Mouse (Mus musculus): ENCODE data around the gene Cd86. TPM values are rescaled to one million over a fixed set of nuclear protein-coding genes. Genes with fewer than 3 reads are reported as not detected.

The Cd86 gene
- 8.2 and 9.3 TPM in 2 replicates for polyA plus RNA-seq (2015; fragmentation: Nextera tagmentation; extraction: Ambion mirVana)

DNA sequence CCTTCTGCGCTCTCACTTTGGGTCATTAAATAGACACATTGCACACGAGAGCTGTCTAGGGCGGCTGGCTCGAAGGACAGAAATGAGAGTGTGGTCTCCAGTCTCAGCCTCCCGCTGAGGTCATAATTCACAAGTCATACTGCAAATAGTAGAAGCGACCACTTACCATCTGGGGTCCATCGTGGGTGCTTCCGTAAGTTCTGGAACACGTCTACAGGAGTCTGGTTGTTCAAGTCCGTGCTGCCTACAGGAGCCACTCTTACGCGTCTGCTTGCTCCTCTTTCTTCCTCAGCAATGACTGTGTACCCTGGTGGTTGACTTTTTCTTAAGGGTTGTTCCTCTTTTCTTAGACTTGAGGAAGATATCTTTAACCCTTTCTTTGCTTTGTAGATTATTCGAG lies at the start of gene Cd86:
Gene Cd86, minus strand, starts transcription at position 300 of the 400 bp plus-strand sequence.
- peak within 1 kb of the TSS; percentile 24; the same call in 1 of the 2 replicates for H3K4me3 ChIP-seq (ENCODE audit: low read depth, low read length)
- ATAC-seq (ENCODE audit: low read depth) = no peak
- no peak within 1 kb of the TSS for H3K27ac ChIP-seq (ENCODE audit: low read length)
- no peaks in the 10 kb centered on the region for H3K36me3 ChIP-seq (ENCODE audit: control insufficient read depth, insufficient read depth)
- no peaks in the 10 kb centered on the region for H3K27me3 ChIP-seq (ENCODE audit: control insufficient read depth, insufficient read depth, low read depth, low read length)
- no peaks in the 10 kb centered on the region for H3K9me3 ChIP-seq (replicated peaks; ENCODE audit: control insufficient read depth, low read length)
- H3K4me2 ChIP-seq (ENCODE audit: low read depth, low read length) = peak within 1 kb of the TSS; percentile 34; the same call in 1 of the 2 replicates
- WGBS (ENCODE audit: insufficient replicate concordance) = 20% methylated on average over 13 of the region's 13 CpGs
- H3K4me1 ChIP-seq (ENCODE audit: control insufficient read depth, low read depth, low read length) = no peaks in the 10 kb centered on the region
- H3K9ac ChIP-seq (ENCODE audit: low read depth, low read length) = no peak within 1 kb of the TSS

DNA sequence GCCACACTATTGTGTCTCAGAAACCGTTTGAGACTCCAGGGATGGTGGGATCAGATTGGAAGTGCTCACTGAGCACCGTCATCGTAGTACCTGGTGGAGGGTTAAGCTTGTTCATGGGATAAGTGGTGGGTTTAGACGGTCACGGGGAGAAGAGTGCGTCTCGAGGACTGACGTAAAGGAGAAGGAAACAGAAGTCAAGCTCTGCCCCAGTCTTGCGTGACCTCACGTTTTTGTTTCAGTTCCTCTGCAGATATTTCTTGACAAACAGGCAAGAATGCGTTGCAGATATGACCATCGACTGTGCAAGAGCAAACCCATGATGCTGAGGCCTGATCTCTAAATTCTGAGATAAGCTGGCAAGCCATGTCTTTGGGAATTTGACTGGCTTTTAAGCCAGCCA lies 45.9 kb upstream of the Cd86 start:
- Histone ChIP-seq H3K4me1 (ENCODE audit: control insufficient read depth, low read depth, low read length) (no peaks in the 10 kb centered on the region), H3K4me2 (ENCODE audit: low read depth, low read length) (no peak overlapping the region), H3K9ac (ENCODE audit: low read depth, low read length) (no peak overlapping the region), H3K27ac (ENCODE audit: low read length) (no peak overlapping the region), H3K27me3 (ENCODE audit: control insufficient read depth, insufficient read depth, low read depth, low read length) (no peaks in the 10 kb centered on the region), H3K9me3 (replicated peaks; ENCODE audit: control insufficient read depth, low read length) (no peaks in the 10 kb centered on the region), H3K36me3 (ENCODE audit: control insufficient read depth, insufficient read depth) (no peaks in the 10 kb centered on the region), H3K4me3 (ENCODE audit: low read depth, low read length) (no peak overlapping the region)
- no peak for ATAC-seq (ENCODE audit: low read depth)
- 47% methylated on average over 12 of the region's 12 CpGs for WGBS (ENCODE audit: insufficient replicate concordance)

DNA sequence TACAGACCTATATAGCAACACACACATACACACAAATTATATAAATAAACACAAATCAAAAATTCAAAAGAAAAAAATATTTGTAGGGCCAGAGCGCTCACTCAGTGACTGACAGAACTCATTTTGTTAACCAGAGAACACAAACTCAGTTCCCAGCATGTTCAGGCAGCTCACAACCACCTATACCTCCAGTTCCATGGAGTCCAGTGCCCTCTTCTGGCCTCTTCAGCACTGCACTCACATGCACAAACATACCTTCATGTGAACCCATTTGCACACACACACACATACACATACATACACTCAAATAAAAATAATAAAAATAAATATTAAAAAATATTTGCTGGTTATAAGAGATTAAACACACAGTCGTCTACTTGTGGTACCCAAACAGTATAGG lies 44.9 kb upstream of the Cd86 start:
- Histone ChIP-seq H3K4me1 (ENCODE audit: control insufficient read depth, low read depth, low read length) (no peaks in the 10 kb centered on the region), H3K36me3 (ENCODE audit: control insufficient read depth, insufficient read depth) (no peaks in the 10 kb centered on the region), H3K4me2 (ENCODE audit: low read depth, low read length) (no peak overlapping the region), H3K9me3 (replicated peaks; ENCODE audit: control insufficient read depth, low read length) (no peaks in the 10 kb centered on the region), H3K27ac (ENCODE audit: low read length) (no peak overlapping the region), H3K9ac (ENCODE audit: low read depth, low read length) (no peak overlapping the region), H3K4me3 (ENCODE audit: low read depth, low read length) (no peak overlapping the region), H3K27me3 (ENCODE audit: control insufficient read depth, insufficient read depth, low read depth, low read length) (no peaks in the 10 kb centered on the region)
- no peak for ATAC-seq (ENCODE audit: low read depth)
- WGBS (ENCODE audit: insufficient replicate concordance) = 61% methylated on average over 2 of the region's 2 CpGs

DNA sequence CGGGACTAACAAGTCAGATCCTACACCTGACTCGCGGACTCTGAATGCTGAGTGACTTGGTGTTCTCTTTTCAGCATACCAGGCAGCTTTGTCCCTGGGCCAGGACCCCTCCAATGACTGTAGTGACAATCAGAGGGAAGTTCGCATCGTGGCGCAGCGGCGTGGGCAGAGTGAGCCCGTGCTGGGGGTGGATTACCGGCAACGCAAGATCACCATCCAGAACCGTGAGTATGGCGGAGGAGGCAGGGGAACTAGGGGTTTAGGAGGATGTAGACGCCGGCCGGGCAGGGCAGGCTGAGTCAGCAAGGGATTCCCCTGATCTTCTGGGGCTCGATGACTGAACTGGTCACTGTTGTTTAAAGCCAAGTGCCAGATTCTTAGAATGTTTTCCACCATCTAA lies 43.5 kb upstream of the Cd86 start:
- WGBS (ENCODE audit: insufficient replicate concordance) = 67% methylated on average over 17 of the region's 17 CpGs

DNA sequence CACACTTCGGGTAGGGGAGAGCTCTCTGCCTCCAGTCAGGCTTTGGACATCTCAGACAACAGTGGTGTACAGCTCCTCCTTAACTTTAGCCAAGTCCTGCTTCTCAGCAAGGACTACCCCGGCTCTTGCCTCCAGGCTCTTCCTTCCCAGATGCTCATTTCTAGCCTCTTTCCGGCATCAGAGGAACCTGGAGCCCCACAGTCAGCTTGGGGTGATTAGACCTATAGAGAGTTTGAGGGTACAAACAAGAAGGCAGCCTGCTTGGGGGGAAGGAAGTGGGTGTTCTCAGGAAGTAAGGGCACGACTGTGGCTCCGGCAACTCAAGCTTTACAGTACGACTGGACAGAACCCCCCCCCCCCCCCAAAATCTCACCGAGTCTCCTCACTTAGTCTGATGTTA lies 42.9 kb upstream of the Cd86 start:
- no peak overlapping the region for H3K27ac ChIP-seq (ENCODE audit: low read length)
- H3K4me1 ChIP-seq (ENCODE audit: control insufficient read depth, low read depth, low read length) = no peaks in the 10 kb centered on the region
- H3K9me3 ChIP-seq (replicated peaks; ENCODE audit: control insufficient read depth, low read length) = no peaks in the 10 kb centered on the region
- no peak for ATAC-seq (ENCODE audit: low read depth)
- WGBS (ENCODE audit: insufficient replicate concordance) = 22% methylated on average over 7 of the region's 7 CpGs
- H3K4me2 ChIP-seq (ENCODE audit: low read depth, low read length) = no peak overlapping the region
- H3K4me3 ChIP-seq (ENCODE audit: low read depth, low read length) = no peak overlapping the region
- no peaks in the 10 kb centered on the region for H3K27me3 ChIP-seq (ENCODE audit: control insufficient read depth, insufficient read depth, low read depth, low read length)
- H3K9ac ChIP-seq (ENCODE audit: low read depth, low read length) = no peak overlapping the region
- no peaks in the 10 kb centered on the region for H3K36me3 ChIP-seq (ENCODE audit: control insufficient read depth, insufficient read depth)

More for the DNA sequence above, 43.5 kb upstream of the Cd86 start:
- Histone ChIP-seq H3K4me1 (ENCODE audit: control insufficient read depth, low read depth, low read length) (no peaks in the 10 kb centered on the region), H3K36me3 (ENCODE audit: control insufficient read depth, insufficient read depth) (no peaks in the 10 kb centered on the region), H3K4me3 (ENCODE audit: low read depth, low read length) (no peak overlapping the region), H3K27me3 (ENCODE audit: control insufficient read depth, insufficient read depth, low read depth, low read length) (no peaks in the 10 kb centered on the region), H3K27ac (ENCODE audit: low read length) (no peak overlapping the region), H3K9ac (ENCODE audit: low read depth, low read length) (no peak overlapping the region), H3K4me2 (ENCODE audit: low read depth, low read length) (no peak overlapping the region), H3K9me3 (replicated peaks; ENCODE audit: control insufficient read depth, low read length) (no peaks in the 10 kb centered on the region)
- ATAC-seq (ENCODE audit: low read depth) = no peak

DNA sequence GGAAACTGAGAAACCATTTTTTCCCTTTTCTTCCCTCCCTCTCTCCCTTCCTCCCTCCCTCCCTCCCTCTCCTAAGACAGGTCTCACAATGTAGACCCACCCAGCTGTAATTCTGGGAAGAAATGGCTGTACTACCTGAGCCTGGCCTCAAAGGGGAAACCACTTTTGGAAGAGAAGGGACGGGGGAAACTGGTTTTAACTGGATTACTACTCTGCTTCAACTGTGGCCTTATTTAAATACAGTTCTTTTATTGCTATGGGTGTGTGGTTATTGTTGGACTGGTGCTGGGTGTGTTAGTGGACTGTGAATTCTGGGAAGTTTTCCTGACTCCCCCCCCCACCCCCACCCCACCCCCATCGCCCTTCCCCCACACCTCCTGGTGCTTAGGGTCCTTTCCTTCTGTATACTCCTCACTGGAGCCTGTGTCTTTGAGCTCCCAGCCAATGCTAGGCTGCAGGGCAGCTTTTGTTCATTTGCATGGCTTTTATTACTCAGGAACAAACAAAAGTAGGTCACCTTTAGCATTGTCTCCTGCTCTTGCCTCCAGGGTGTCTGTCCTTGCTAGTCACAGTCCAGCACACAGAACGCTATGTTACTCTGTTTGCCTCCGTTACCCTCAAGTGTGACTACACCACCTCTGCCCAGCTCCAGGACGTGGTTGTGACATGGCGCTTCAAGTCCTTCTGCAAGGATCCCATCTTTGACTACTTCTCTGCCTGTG lies 42.0 kb upstream of the Cd86 start:
- H3K4me2 ChIP-seq (ENCODE audit: low read depth, low read length) = no peak overlapping the region
- no peaks in the 10 kb centered on the region for H3K27me3 ChIP-seq (ENCODE audit: control insufficient read depth, insufficient read depth, low read depth, low read length)
- H3K27ac ChIP-seq (ENCODE audit: low read length) = no peak overlapping the region
- H3K9ac ChIP-seq (ENCODE audit: low read depth, low read length) = no peak overlapping the region
- H3K9me3 ChIP-seq (replicated peaks; ENCODE audit: control insufficient read depth, low read length) = no peaks in the 10 kb centered on the region
- ATAC-seq (ENCODE audit: low read depth) = 0 out of 2 replicates have a peak, but pooled peaks have one; percentile 27
- 40% methylated on average over 6 of the region's 6 CpGs for WGBS (ENCODE audit: insufficient replicate concordance)
- H3K4me3 ChIP-seq (ENCODE audit: low read depth, low read length) = no peak overlapping the region
- H3K36me3 ChIP-seq (ENCODE audit: control insufficient read depth, insufficient read depth) = no peaks in the 10 kb centered on the region
- no peaks in the 10 kb centered on the region for H3K4me1 ChIP-seq (ENCODE audit: control insufficient read depth, low read depth, low read length)

DNA sequence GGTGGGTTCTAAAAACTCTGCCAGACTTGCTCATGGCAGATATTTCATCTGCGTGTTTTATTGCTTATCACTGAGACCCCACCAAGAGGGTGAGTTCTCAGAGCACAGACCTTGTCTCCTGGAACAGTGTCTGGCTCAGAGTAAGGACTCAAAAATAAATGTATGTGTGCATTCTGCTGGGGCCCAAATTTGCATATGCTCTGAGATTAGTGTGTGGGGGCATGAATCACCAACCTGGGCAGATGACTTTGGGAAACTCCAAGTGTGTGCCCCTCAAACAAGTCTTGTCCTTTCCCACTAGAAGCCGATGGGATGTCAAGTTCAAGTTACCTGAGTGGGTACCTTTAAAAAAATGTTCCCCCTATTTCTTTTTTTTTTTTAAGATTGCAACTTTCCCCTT lies 34.6 kb upstream of the Cd86 start:
- Histone ChIP-seq H3K9ac (ENCODE audit: low read depth, low read length) (no peak overlapping the region), H3K4me2 (ENCODE audit: low read depth, low read length) (no peak overlapping the region), H3K4me1 (ENCODE audit: control insufficient read depth, low read depth, low read length) (no peaks in the 10 kb centered on the region), H3K36me3 (ENCODE audit: control insufficient read depth, insufficient read depth) (no peaks in the 10 kb centered on the region), H3K4me3 (ENCODE audit: low read depth, low read length) (no peak overlapping the region), H3K27ac (ENCODE audit: low read length) (no peak overlapping the region), H3K27me3 (ENCODE audit: control insufficient read depth, insufficient read depth, low read depth, low read length) (no peaks in the 10 kb centered on the region), H3K9me3 (replicated peaks; ENCODE audit: control insufficient read depth, low read length) (no peaks in the 10 kb centered on the region)
- WGBS (ENCODE audit: insufficient replicate concordance) = 72% methylated on average over 2 of the region's 2 CpGs
- no peak for ATAC-seq (ENCODE audit: low read depth)

DNA sequence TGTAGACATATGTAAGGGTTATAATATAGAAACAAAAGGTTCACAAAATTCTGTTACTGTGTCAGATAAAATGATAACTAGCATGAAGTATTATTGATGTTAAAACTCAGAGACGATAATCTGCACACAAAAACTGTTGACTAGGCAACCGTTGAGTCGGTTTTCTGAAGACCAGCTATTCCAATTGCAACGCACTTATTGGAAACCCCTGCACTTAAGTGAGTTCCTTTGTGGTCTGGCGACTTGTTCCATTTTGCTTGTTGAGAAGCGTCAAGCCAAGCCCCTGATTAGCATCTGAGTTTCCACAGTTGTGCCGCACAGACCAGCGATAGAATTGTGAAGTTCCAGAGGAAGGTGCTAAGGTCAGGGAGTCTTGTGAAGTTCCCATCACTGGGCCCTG lies 31.4 kb upstream of the Cd86 start:
- no peaks in the 10 kb centered on the region for H3K4me1 ChIP-seq (ENCODE audit: control insufficient read depth, low read depth, low read length)
- H3K4me2 ChIP-seq (ENCODE audit: low read depth, low read length) = no peak overlapping the region
- ATAC-seq (ENCODE audit: low read depth) = no peak
- no peak overlapping the region for H3K9ac ChIP-seq (ENCODE audit: low read depth, low read length)
- no peak overlapping the region for H3K4me3 ChIP-seq (ENCODE audit: low read depth, low read length)
- no peaks in the 10 kb centered on the region for H3K9me3 ChIP-seq (replicated peaks; ENCODE audit: control insufficient read depth, low read length)
- 48% methylated on average over 8 of the region's 8 CpGs for WGBS (ENCODE audit: insufficient replicate concordance)
- no peaks in the 10 kb centered on the region for H3K36me3 ChIP-seq (ENCODE audit: control insufficient read depth, insufficient read depth)
- no peak overlapping the region for H3K27ac ChIP-seq (ENCODE audit: low read length)
- H3K27me3 ChIP-seq (ENCODE audit: control insufficient read depth, insufficient read depth, low read depth, low read length) = peaks cover 20% of the 10 kb centered on the region

DNA sequence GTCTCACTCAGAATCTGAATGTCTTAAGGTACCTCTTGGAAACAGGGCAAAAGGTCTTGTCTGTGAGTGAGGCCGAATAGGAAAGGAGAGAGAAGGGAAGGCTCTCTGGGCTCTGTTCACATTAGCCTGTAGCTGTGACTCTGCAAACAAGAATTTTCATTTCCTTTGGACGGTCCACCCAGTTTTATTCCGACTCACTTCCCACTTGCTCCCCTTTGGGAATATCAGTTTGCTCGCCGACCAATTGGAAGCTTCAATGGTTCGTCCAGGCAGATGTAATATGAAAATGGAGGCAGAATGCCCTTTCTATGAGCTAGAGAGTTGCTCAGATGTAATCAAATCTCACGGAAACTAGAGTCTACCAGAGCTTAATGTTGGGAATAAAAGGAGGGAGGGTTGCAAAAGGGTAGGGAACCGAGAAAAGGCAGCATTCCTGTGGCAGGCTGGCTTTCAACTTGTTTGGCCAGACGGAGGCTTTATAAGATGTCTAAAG lies 29.0 kb upstream of the Cd86 start:
- Histone ChIP-seq H3K9me3 (replicated peaks; ENCODE audit: control insufficient read depth, low read length) (no peaks in the 10 kb centered on the region), H3K27ac (ENCODE audit: low read length) (no peak overlapping the region), H3K27me3 (ENCODE audit: control insufficient read depth, insufficient read depth, low read depth, low read length) (peaks cover 20% of the 10 kb centered on the region), H3K4me1 (ENCODE audit: control insufficient read depth, low read depth, low read length) (no peaks in the 10 kb centered on the region), H3K4me2 (ENCODE audit: low read depth, low read length) (no peak overlapping the region), H3K9ac (ENCODE audit: low read depth, low read length) (no peak overlapping the region), H3K36me3 (ENCODE audit: control insufficient read depth, insufficient read depth) (no peaks in the 10 kb centered on the region), H3K4me3 (ENCODE audit: low read depth, low read length) (no peak overlapping the region)
- no peak for ATAC-seq (ENCODE audit: low read depth)
- WGBS (ENCODE audit: insufficient replicate concordance) = 51% methylated on average over 9 of the region's 9 CpGs
